Mouse (Mus musculus): Measurements from ENCODE around the gene Slc4a10.

Slc4a10 gene

DNA sequence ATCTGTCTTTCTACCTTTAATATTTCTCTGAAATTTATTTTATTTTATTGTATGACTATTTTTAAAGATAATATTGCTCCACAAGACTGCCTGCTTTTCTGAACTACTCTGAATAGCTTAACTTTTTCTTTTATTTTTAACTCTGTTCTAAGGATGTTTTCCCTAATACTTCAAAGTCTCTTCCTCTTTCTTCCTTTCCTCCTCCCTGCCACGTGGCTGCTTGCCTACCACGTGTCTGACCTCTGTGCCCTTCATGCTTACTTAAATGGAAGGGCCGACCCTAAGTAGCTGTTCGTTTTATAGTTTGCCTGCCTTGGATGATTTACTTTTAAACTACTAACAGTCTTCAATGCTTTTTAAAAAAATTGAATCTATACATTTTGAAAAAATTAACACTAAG, 225.6 kb downstream of the Slc4a10 start:
- DNase-seq (ENCODE audit: extremely low read depth, low read depth, low spot score) = no peak

DNA sequence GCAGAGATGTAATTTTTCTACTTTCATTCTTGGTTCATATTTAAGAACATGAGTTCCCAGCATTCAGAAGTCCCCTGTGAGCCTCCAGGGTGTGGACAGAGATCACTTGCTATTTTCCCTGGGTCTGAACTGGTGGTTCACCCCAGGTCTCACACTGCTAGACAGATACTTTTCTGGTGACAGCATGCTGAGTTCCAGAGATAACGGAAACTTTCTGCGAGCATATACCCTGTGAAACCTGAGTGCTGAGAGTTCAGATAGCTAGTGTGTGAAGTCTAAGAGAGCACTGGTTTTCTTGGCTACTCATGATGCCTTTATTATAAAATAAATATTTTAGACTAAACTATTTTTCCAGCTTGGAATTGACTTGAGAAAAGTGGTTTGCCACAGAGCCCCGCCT, 232.5 kb downstream of the Slc4a10 start:
- no peak for DNase-seq (ENCODE audit: extremely low read depth, low read depth, low spot score)

DNA sequence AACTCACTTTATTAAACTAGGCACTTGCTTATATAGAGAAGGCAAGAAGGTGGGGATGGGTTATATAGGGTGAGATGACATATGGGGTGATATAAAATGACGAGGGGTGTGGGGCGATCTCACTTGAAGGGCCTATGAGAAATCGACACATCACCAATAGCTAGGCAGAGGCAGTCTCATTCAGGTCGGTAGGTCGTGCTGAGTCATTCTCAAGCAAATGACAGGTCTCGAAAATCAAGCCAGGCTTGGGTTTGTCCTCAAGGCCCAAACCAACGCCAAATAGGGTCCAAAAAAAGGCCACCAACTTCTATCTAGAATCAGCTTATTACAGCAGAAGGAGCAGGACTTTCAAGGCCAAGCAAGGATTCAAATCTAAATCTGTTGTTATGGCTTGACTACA, 233.5 kb downstream of the Slc4a10 start:
- no peak for DNase-seq (ENCODE audit: extremely low read depth, low read depth, low spot score)

DNA sequence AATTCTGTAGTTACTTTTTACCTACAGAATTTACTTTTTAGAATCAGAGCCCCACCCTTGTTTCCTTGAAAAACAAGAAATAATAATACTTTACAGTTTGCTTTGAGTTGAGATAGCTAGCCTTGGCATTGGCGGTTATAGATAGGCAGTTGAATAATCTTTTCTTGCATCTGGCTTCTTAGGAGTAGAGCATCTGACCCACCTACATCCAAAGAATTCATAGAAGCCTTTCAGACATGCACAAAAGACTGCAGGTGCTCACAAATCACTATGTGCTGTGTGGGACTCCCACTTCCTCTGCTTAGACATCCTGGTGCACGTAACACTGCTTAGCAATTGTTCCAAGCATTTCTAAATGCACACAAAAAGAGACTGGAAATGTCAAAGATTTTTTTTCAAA, 238.8 kb downstream of the Slc4a10 start:
- DNase-seq (ENCODE audit: extremely low read depth, low read depth, low spot score) = no peak

DNA sequence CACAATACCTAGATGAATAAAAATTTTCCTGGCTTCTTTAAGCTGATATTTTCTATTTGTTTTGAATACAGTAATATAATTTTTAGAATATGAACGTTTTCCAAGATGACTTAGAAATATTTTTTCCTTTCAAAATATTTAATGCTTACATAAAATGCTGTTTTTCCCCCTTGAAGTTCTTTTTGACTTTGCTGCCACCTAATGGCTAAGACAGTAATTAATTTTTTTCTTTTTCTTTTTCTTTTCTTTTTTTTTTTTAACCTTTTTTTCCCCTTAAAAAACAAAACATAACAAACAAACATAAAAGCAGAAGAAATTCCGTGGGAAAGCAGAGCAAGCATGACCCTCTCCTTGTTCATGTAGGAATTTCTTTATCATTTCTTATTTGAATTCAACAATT, 239.6 kb downstream of the Slc4a10 start:
- DNase-seq (ENCODE audit: extremely low read depth, low read depth, low spot score) = no peak

DNA sequence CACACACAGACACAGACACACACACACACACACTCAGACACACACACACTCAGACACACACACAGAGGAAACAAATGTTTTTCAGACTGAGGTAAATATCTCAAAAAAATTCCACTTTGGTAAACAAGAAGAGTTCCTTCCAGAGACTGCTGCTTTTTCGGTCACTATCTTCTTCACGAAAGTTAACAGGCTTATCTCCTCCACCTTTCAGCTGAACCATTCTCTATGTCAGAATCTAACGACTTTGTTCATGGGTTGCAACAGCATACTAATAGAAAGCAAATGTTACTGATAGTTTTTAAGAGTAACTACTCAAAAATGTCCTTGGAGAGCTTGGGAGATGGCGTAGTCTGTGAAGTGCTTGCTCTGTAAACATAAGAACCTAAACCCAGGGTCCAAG, 241.3 kb downstream of the Slc4a10 start:
- no peak for DNase-seq (ENCODE audit: extremely low read depth, low read depth, low spot score)

DNA sequence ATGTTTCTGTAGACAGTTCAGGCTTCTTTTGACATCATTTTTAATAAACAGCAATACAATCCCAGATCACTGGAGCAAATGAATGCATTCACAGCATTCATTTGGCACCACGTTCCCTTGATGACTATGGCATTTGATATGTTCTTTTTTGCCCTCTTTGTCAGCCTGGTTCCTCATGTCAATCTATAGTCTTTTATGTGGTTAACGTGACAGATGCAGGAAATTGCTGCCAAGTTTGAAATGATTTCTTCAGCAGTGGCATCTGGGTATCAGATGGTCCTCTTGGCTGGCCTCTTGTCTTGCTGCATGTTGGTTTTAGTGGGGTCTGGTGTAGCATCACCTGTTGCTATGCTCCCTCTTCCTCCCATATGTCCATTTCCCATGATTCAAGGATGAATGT, 247.6 kb downstream of the Slc4a10 start:
- DNase-seq (ENCODE audit: extremely low read depth, low read depth, low spot score) = no peak

DNA sequence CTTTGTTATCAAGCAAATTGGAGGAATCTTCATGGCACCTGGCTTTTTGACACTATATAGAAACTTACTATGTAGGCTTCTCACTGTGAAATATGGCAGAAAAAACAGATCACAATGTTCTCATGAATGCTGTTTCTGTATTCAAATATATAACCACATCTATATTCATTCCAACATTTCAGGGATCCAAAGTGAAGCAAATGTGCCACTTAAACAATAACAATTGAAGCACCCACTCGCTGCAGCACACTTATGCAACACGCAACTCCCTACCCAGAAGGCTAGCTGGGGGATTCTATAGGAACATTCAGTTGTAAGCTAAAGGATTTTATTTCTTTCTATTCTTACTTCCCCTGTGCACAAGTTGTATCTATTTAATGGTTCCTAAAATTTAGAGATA, 255.5 kb downstream of the Slc4a10 start:
- no peak for DNase-seq (ENCODE audit: extremely low read depth, low read depth, low spot score)

DNA sequence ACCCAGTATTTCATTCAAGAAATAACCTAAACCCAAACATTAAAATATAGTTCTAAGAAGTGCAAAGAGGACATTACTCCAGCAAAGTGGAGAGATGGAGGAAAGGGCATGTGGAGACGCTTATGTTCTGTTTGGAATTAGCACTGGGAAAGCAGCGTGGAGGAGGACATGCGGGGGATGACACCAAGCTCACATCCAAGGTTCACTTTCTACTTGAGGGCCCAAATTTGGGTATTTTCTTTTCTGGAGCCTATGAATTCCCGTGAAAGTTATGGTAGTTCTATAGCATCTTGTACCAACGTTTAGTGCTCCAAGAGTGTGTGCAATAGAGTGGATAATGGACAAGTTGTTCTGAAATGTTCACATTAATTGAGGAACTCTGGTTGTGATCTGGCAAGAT, 260.7 kb downstream of the Slc4a10 start:
- DNase-seq (ENCODE audit: extremely low read depth, low read depth, low spot score) = no peak

DNA sequence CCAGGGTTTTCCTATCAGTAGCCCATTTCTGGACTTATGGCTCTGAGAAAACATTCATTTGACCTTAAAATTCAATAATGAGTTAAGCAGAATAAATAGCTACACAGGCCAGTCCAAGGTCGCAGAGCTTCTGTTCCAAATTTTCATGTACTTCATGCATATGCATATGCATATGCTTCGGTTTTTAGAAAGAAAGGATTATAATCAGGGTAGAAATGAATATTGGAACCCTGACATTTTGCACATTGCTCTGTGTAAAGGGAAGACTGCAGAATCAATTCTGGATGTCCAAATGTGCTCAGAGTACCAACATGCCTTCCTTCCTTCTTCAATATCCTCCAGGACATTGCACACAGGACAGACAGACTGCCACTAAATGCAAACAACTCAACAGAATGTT, 261.2 kb downstream of the Slc4a10 start:
- DNase-seq (ENCODE audit: extremely low read depth, low read depth, low spot score) = no peak

DNA sequence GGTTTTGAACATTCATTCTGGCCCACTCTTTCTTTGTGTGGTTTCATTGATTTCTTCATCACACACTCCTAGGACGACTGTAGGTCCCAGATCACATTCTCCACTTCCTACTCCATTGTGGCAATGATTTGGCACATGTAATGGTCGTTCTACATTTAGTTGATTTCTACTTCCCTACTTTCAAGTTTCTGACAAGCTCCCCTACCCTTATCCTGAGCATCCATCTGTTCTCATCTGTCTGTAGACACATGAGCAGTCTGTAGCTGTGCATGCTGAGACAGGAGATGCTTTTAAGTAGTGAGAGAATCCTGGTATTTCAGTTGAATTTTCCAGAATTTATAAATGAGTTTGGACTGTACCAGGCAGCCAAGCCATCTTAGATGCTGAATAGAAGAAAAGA, 270.7 kb downstream of the Slc4a10 start:
- DNase-seq (ENCODE audit: extremely low read depth, low read depth, low spot score) = no peak

DNA sequence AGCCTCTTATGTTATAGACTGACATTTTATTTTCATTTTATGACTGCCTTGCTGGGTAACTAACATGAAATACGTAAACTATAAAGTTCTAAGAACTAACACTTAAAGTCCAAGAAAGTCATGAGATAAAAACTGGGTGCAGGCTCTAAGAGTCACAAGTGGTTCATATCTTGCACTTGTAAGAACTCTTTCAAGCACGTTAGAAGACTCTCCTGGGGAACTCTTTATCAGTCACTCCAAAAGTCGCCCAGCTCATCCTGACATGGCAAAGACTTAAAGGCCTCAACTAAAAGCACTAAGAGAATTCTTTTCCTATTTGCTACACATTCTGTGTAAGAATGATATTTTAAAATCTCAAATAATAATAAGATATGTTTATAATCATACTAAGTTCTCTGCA, 273.2 kb downstream of the Slc4a10 start:
- DNase-seq (ENCODE audit: extremely low read depth, low read depth, low spot score) = no peak

DNA sequence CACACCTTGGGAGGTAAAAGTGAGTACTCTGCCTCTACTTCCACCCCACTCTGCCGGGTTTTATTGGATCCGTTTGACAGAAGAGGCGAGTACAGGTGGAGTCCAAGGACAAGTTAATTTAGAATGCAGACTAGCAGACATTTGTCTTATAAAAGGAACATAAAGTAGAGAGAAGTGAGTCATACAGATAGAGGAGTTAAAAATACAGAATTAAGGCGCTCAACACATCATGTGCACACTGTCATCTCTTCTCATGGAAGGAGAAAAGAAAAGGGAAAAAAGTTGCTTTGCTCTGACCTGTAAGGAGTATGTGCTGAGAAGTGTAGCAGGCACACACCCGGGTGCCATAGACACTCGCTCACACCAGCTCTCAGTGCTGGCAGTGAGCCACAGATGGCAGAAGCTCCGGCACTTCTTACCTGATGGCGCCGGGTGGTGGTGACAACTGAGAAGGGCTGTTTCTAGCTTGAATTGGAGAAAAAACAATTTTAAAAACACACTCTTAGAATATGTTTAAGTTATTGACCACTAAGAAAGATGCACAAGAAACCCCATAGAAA, 276.9 kb downstream of the Slc4a10 start:
- DNase-seq (ENCODE audit: extremely low read depth, low read depth, low spot score) = no peak

DNA sequence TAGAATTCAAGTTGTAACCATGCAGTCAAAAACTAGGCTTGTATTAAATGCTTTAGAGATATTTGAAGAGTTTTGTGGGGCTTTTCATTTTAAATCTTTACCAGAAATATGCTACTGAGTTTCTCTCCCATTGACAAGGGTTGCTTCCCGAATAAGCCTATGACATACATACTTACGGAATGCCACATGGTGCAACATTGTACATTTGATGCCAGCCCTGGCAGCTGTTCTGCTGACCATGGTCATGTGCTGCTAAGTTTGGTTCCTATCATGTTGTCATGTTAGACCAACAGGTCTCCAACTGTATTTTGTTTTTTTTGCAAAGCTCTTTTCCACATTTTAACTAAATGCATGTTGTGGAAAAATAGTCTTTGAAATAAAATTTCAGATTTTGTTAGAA, 279.1 kb downstream of the Slc4a10 start:
- DNase-seq (ENCODE audit: extremely low read depth, low read depth, low spot score) = no peak

DNA sequence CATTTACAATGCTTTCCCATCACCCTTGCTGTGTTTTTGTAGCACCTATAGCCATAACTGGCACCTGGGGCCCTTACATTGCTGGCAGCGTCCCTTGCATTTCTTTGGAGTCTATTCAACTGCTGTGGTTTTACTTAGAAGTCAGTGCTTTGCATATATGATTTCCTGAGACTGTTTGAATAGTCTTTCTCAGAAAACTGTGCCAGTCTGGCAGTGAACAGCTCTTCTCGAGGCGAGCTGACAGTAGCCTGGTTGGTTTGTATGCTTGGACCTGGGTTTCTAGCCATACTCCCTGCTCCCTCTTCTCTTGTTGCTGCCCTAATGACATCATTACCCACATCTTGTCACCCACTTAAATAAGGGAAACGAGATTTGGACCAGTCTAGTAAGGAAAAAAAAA, 285.7 kb downstream of the Slc4a10 start:
- DNase-seq (ENCODE audit: extremely low read depth, low read depth, low spot score) = no peak

DNA sequence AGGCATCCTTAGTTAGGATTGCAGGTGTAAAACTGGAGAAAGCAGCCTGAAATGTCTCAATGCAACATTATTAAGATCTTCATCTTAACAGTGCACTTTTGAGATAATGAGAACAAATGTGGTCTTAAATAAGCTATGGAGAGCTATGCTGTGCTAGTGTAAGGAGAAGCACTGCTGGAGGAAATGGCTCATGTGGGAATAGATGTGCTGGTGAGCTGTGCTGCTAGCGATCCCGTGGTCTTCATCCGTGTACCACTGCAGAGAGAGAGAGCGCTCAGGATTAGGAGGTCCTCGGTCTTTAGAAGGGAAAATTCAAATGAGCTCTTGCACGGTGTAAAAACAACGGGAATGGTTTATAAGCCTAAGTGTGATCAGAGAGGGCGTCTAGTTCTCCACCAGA, 286.2 kb downstream of the Slc4a10 start:
- no peak for DNase-seq (ENCODE audit: extremely low read depth, low read depth, low spot score)

DNA sequence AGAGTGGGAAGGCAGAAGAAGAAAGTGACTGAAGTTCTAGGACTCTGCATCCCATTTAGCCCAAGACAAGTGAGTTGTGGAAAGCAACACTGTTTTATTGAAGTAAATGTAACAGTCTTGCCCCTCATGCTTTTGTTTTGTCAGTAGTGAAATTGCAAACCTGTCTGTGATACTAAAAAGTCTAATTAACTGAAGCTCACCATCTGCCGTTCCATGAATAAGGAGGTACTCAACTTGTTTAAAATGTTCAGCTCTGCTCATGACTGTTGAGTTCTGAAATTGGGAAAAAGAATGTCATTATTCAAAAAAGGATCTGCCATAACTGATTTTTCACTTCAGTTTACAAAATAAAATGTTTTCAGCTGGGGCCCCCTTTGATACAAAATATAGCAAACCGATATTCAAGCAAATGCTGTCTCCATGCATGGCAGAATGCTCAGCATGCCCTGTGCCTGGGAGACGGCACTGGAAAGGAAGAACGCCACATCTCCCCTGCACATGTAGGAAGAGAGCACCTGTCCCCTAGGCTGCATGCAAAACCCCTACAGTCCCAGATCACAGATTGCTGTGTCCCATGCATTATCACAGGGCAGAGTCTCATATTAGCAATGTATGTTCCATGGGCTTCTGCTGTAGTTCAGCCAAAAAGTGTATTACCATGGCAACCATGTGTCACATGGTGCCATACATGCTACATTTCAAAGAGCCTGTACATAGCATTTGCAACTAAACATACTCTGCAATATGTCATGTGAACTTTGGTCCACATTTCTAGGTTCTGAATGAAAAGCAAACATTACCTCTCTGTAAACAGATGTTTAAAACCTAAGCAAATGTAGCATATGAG, 288.4 kb downstream of the Slc4a10 start:
- DNase-seq (ENCODE audit: extremely low read depth, low read depth, low spot score) = no peak

DNA sequence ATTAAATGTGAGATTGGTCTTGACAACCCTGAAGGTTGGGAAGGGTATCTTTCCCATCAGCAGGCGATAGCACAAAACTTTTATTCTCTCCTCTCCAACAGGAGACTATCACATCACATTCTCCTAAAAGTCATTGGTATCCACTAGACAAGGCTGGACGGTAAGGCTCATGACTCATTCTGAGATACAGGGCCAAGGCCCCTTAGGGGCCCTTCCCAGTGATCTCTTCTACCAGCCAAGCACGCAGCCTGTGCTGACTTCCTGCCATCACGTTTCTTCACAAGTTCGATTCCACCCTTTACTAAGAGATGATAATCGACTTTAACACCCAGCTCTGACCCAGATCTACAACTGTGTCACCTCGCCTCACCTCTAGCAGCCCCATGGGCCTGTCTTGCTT, 290.8 kb downstream of the Slc4a10 start:
- no peak for DNase-seq (ENCODE audit: extremely low read depth, low read depth, low spot score)

DNA sequence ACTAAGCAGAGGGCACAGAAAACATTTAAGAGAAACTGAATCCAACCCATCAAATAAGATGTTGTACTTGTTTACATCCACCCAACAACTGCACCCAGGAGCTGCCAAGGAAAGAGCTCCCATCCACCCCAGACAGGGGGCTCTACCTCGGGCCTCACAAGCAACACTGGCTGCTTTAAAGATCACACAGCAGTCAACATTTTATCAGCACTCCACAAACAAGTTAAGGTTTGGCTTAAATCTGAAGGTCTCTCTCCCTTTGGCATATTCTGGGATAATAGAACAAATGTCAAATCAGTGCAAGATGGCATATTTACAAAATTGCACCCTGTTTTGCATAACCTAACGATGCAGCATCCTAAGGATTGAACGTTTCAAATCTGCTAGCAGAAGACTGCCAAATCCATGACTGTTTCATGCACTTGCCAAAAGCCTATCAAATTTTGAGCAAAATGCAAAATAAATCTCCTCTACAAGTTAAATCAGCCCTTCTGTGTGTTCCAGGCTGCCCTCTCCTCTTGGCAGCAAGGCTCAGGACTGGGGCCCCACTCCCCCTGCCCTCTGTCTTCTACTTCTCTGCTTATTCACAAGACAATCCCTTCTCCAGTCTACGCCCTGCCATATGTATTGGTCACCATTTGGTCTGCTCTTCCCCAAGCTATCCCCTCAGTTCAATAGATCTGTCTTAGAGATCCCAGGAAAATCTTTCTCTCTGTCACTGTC, 293.1 kb downstream of the Slc4a10 start:
- no peak for DNase-seq (ENCODE audit: extremely low read depth, low read depth, low spot score)

DNA sequence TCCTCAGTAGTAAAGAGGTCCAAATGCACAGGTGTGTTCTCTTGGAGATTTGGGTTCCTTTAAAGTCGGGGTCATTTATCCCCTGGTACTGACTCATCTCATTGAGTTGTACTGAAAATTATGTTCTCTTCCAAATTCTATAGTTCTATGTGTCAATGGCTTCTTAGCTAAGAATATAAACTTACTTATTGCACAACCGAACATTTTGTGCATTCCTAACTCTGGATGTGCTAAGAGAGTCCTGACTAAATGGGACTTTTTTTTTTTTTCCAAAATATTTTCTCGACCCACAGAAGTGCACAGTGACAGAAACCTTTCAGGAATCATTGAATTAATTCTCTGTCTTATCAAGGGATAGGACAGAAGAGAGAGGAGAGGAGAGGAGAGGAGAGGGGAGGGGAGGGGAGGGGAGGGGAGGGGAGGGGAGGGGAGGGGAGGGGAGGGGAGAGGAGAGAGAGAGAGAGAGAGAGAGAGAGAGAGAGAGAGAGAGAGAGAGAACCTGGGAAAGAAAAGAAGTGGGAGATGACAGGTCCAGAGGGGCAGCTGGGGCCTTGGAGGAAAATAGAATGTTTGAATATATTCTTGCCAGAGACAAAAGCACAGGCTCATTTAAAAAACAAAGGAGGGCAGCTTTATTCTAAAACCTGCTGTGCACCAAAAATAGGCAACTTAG, 294.9 kb downstream of the Slc4a10 start:
- no peak for DNase-seq (ENCODE audit: extremely low read depth, low read depth, low spot score)

DNA sequence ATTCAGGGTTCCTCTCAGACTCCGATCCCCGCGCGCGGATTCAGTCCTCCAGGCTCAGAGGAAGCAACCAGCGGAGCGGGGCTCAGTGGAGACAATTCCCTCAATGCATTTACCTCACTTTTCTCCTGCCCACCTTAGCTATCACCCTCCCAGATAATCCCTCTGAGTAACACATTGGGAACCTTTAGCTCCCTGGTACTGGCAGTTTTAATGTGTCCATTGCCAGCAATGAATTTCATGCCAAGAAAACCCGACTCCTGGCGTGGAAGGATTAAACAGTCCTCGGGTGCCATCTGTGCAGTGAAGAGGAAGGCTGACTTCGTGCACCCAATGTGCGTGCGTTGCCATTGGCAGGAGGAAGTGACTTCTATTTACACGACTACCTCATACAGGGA, 295.5 kb downstream of the Slc4a10 start:
- no peak for DNase-seq (ENCODE audit: extremely low read depth, low read depth, low spot score)

DNA sequence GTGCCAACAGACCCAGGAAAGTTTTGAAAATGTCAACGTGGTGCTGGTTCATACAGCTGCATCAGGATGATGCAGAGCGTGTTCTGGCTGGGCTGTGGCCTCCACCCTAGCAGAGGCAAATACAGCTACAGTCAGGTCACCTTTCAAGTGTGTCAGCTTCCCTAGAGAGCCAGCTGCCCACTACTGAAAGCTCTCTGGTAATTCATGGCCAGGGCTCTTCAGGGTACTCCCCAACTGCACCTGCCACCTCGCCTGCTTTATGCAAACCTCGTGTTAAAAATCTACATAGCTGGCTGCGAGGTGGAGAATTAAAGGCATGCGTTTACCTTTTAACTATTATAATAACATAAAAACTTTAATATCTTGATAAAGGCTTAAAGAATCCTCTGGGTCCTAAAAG, 298.1 kb downstream of the Slc4a10 start:
- DNase-seq (ENCODE audit: extremely low read depth, low read depth, low spot score) = no peak
